Mouse (Mus musculus) thymus, postnatal 25 days (tissue): ENCODE measurements around the gene Hoxa13.

Experiments used
- DNase-seq: peaks from one replicate; pipeline ENCODE4 v3.0.0; 2022

Gene Hoxa13

GRCm38 (mm10) chr6:52268756-52269155 lies 8.1 kb upstream of the Hoxa13 start:
- no peak for DNase-seq

- DNase-seq = no peak
Observed at GRCm38 (mm10) chr6:52268341-52268740, 7.7 kb upstream of the Hoxa13 start.

GRCm38 (mm10) chr6:52267691-52268090 lies 7.0 kb upstream of the Hoxa13 start:
- DNase-seq = no peak

- DNase-seq = no peak
Observed at GRCm38 (mm10) chr6:52267221-52267620, 6.5 kb upstream of the Hoxa13 start.

- DNase-seq = no peak
Observed at GRCm38 (mm10) chr6:52266666-52266985, 5.9 kb upstream of the Hoxa13 start.

- DNase-seq = no peak
Observed at GRCm38 (mm10) chr6:52265913-52266665, 5.4 kb upstream of the Hoxa13 start.

- DNase-seq = no peak
Observed at GRCm38 (mm10) chr6:52265306-52265912, 4.7 kb upstream of the Hoxa13 start.

- no peak for DNase-seq
Observed at GRCm38 (mm10) chr6:52264106-52264790, 3.6 kb upstream of the Hoxa13 start.

- DNase-seq = no peak
Observed at GRCm38 (mm10) chr6:52263321-52263585, 2.6 kb upstream of the Hoxa13 start.

GRCm38 (mm10) chr6:52262463-52263320 lies 2.0 kb upstream of the Hoxa13 start:
- no peak for DNase-seq

- no peak for DNase-seq
Observed at GRCm38 (mm10) chr6:52261751-52262462, 1.2 kb upstream of the Hoxa13 start.

- no peak for DNase-seq
Observed at GRCm38 (mm10) chr6:52259811-52260261, 844 bp downstream of the Hoxa13 start.

GRCm38 (mm10) chr6:52259081-52259790 lies 1.4 kb downstream of the Hoxa13 start:
- DNase-seq = no peak

GRCm38 (mm10) chr6:52256956-52257355 lies 3.7 kb downstream of the Hoxa13 start:
- peak; percentile 85 for DNase-seq

- DNase-seq = peak; percentile 37
Observed at GRCm38 (mm10) chr6:52253511-52254500, 6.9 kb downstream of the Hoxa13 start.

- no peak for DNase-seq
Observed at GRCm38 (mm10) chr6:52252775-52253376, 7.8 kb downstream of the Hoxa13 start.

- no peak for DNase-seq
Observed at GRCm38 (mm10) chr6:52252016-52252774, 8.5 kb downstream of the Hoxa13 start.

- no peak for DNase-seq
Observed at GRCm38 (mm10) chr6:52251177-52251879, 9.4 kb downstream of the Hoxa13 start.

- DNase-seq = no peak
Observed at GRCm38 (mm10) chr6:52249826-52250225, 10.9 kb downstream of the Hoxa13 start.
